In the genomic region with DNA sequence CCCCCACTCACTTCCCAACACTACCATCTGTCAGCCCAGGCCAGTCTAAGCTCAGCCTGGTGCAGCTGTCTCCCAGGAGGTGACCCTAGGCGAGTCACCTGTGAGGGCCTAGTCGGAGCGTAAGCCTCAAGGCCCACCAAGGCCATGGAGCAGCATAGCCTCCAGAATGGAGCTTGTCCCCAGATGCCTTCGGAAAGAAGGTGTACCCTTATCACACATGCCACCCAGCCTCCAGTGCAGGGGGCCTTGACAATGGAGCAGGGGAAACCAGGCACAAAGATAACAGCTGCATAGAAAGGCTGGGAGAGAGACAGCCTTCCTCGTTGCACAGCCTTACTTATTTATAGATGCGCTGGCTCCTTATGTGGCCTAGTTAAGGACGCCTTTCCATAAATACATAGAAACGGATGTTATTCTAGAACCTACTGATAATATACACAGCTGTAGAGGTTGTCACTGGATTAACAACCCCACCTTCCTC, we compare ENCODE assay signal across 10 mouse cellular contexts.
DNase-seq lines count a peak whose midpoint lies in the region; ATAC-seq lines count a peak whose summit lies in the region.
"Had no signal": no experiment of that assay in that cellular context is flagged by ENCODE, and none has a peak within 500 bp of the region (broad histone marks: within the 10 kb centered on the region; RNA-seq: fewer than 3 reads in every experiment).

No protein-coding gene starts in this region.

- peaks cover 34% of the 10 kb centered on the region for H3K4me1 ChIP-seq in heart, embryonic 13.5 days

- peak overlapping the region; percentile 61 for H3K27ac ChIP-seq in heart, embryonic 13.5 days (replicated peaks)

- no peaks in the 10 kb centered on the region for H3K36me3 ChIP-seq in heart, embryonic 13.5 days

- H3K4me2 ChIP-seq in heart, embryonic 13.5 days: no peak overlapping the region; the same call in 1 of the 2 replicates

- no peak for DNase-seq in frontal cortex, postnatal 25 days (ENCODE audit: low spot score in 2 of 2)
- DNase-seq in MEL-GATA-1-ER (ENCODE audit: extremely low read depth, low read depth): peak; percentile 47
- DNase-seq in layer of hippocampus, postnatal 14 days (ENCODE audit: low spot score in 2 of 2): no peak
- no peak for DNase-seq in thymus, postnatal 36 days
- DNase-seq: adrenal gland, postnatal 25 days; lung, postnatal 36 days had no signal

- no peaks in the 10 kb centered on the region for H3K27me3 ChIP-seq in heart, embryonic 13.5 days (replicated peaks)

- no peaks in the 10 kb centered on the region for H3K9me3 ChIP-seq in heart, embryonic 13.5 days

- H3K9ac ChIP-seq in heart, embryonic 13.5 days: no peak overlapping the region

- ATAC-seq in frontal cortex, adult (ENCODE audit: low TSS enrichment): peak; percentile 94
- peak; percentile 54; the same call in 1 of the 2 replicates for ATAC-seq in heart, embryonic 13.5 days (ENCODE audit: extremely low read depth, insufficient number of reproducible peaks, low FRiP score, low TSS enrichment)
- peak; percentile 90 for ATAC-seq in megakaryocyte-erythroid progenitor cell, adult 5-6 weeks (replicated peaks; ENCODE audit: low FRiP score, low TSS enrichment, poor library complexity, severe bottlenecking)
- no peak for ATAC-seq in monocyte, adult 5-6 weeks (replicated peaks; ENCODE audit: insufficient number of reproducible peaks, low FRiP score, low TSS enrichment, poor library complexity, severe bottlenecking)

- WGBS in heart, embryonic 13.5 days: 21% methylated on average over 8 of the region's 8 CpGs

- H3K4me3 ChIP-seq in heart, embryonic 13.5 days: no peak overlapping the region
